Mouse (Mus musculus) common myeloid progenitor, adult 5-6 weeks (primary cell): Measurements from ENCODE around the gene Trabd2b. TPM values are rescaled to one million over a fixed set of nuclear protein-coding genes. Genes with fewer than 3 reads are reported as not detected.

Experiments
- ATAC-seq: replicated peaks from 2 replicates; pipeline ENCODE4 v1.8.0; 2016; ENCODE audit warnings: low read depth, mild to moderate bottlenecking, moderate TSS enrichment, inconsistent platforms; ENCODE audit not compliant: poor library complexity, severe bottlenecking
- total RNA-seq: library from RNA; stranded (forward); fragments of 200-1000, 187-1606 nt; gene quantifications from 2 replicates; pipeline ENCODE4 v1.2.3, GENCODE M21; 2017

Gene Trabd2b
- total RNA-seq, 1 experiment from 2014 or later, result not detected

DNA sequence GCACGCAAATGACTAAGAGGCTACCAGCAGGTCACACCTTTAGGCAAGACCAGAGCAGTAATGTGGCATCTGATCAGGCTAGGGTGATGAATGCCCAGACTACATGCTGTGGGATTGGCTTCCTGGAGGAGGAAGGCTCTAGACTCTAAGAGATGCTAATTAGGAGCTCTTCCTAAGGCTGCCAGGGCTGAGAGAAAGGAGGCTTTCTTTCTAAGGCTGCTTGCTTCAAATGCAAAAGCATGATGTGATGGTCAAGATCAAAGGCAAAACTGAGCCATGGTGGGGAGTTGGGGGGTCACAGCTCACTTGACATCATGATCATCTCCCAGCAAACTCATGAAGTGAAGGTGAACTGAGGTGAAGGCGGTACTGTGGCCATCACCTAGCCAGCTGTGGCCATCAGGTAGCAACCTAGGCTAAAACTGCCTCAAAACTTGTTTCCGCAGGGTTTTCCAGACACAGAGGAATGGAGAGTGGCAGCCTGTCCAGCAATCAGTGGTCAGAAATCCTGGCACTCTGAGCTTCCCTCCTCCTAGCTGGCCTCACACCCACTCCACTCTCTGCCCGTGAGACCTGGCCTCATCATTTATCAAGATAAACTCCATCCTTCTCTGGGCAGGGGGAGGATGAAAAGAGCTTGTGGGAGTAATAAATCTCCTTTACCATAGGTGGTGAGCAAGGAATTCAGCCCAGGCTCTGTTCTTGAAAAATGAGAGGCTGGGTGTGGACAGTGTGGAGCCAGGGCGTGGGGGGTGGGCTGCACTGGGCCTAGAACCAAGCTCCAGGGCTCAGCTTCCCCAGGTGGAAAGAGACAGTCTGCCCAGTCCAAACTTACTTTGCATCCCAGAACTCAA, 117.0 kb downstream of the Trabd2b start:
- no peak for ATAC-seq

DNA sequence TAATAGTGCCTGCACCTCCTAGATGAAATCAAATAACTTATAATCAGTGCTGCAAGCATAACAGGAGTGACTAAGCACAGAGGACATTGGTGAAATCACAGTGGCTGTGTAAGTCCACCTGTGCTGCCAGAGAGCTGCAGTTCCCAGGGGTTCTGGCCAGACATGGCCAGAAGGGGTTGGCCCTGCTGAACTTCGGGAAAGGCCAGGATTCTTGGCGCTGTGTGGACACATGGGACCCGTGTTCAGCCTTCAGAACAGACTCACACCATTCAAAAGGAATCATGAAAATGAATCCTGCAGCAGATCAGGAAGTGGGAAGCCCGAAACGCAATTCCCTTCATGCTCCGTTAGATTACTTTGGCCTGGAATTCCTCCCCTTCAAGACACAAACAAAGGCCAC, 125.1 kb downstream of the Trabd2b start:
- ATAC-seq, result no peak

DNA sequence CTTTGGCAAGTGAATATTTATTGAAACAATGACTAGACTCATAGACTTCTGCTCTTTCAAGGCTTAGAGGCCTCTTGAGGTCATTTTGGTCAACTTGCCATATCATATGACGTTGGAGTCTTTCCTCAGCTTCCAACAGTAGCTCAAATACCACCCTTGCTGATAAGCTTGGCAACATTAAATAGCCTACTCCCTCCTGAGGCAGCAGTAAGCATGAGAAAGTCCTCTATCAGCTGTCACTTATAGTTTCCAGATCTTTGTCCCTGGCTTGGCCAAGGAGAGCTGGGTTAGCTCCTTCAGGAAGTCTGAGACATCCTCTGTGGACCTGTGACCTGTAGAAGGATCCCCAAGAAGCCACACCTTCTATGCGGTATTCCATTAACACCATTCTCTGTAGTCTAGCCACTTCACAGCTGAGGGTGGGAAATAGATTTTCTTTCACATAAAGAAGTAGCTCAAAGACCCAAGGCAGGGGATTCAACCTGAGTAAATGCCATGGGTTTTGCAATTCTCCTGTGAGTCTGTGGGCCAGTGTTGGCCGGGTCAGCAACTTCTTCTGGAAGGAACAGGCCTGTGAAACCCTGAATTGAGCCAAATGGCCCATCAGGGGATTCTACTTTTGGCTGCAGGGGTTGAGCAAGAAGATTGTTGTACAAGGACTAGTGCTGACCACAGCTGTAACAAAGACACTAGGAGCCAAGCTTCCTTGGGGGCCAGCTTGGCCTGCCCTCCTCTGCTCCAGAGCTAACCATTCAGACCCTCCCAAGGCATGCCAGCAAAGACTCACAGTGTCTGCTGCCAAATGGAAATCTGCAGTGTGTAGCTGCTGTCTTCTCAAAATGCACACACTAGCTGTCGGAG, 127.6 kb downstream of the Trabd2b start:
- ATAC-seq, result no peak

DNA sequence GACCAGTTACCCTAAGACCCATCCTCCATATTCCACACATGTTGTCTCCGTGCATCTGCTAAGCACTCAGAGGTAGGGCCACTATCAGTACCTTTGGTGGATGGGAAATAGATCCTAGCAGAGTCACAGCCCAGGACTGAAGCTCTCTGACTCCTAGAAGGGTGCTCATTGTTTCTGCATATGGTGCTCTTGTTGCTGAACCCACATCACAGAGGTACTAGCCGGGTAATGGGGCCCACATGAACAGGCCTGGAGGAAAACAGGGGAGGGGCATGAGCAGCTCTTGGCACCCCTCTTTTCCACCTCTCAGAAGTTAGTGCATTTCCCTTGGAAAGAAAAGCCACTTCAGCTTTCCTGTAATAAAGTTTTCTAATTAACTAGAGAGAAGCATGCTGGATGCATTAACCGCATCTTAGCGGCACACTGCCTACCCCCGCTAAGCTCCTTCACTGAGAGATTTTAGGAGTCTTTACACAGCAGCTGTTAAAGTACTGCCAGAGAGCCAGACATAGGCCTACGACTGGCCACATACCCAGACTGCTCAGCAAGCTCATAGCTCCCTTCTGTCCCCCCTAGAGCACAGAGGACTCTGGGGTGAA, 131.0 kb downstream of the Trabd2b start:
- ATAC-seq, result no peak

DNA sequence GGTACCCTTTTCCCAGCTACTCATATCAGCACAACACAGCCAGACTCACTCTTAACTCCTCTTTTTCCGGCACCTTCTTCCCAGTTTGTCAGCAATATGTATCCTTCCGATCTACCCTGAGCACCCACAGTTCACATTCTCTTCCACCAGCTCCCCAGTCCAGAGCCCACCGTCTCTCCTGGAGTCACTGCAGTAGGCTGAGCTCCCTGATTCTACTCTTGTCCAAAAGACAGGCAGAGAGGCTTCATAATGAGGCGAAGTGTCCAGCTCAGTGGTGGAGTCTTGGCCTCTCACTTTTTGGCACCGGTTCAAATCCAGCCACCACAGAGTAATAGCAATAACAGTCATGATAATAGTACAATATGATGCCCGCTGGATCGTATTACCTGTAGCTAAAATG, 133.5 kb downstream of the Trabd2b start:
- ATAC-seq, result no peak

DNA sequence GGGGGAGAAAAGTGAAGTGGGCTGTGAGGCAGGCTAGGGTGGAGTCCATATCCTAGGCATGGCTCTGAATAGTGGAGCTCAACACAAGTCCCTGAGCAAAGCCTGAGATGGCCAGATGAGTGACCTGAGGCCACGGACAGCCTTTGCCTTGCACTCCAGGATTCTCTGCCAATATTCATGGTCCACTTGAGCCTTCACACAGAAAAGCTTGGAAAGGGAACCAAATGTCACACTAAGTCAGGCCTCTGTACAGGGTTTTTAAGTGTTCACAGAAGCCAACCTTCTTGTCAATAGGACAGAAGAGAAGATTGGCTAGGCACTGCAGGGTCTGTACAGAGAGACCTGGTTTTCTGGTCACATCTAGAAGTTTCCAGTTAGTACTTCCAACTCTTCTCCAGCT, 134.7 kb downstream of the Trabd2b start:
- ATAC-seq, result no peak

DNA sequence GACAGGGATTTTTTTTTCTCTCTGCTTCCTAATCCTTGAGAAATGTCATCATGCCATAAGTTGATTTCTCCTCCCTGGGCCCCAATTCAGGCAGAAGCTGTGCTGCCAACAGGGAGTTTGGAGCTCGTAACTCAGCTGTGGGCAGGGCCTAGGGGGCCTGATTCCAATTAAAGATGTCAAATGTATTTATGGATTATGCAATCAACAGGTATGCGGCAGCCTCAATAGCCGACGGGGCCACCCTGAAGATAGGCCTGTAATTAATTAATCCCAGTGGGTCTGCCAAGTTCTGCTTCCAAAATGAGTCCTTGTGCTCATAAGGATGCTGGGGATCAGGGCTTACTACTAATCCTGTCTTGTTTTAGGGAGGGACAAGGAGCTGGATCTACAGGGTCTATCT, 135.6 kb downstream of the Trabd2b start:
- no peak for ATAC-seq

DNA sequence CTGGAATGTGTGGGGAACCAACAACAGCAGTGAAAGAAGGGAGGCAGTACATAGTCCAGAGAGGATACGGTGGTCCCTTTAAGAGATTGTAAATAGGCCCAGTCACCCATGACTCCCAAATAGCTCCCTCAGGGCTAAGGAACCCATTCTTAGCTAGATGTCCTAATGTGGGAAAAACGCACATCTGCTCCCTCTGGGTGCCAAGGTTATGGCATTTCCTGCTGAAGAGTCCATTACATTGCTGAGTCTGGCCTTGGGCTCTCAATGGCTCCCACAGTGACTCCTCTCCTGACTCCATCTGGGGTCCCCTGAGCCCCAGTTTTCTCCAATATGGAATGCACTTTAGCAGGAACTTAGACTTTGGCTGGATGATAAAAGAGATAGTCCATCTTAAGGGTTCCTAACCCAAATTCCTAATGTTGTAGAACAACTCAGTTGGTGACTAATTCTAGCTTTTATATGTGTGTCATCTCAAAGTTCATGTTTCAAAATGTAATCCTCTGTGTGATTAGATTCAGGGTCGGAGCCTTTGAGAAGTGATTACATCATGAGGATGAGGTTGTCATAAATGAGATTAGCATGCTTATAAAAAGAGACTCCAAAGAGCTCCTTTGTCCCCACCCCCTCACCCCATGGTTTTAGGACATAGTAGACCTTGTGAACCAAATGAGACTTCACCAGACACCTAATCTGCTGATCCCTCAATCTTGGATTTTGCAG, 139.1 kb downstream of the Trabd2b start:
- no peak for ATAC-seq

DNA sequence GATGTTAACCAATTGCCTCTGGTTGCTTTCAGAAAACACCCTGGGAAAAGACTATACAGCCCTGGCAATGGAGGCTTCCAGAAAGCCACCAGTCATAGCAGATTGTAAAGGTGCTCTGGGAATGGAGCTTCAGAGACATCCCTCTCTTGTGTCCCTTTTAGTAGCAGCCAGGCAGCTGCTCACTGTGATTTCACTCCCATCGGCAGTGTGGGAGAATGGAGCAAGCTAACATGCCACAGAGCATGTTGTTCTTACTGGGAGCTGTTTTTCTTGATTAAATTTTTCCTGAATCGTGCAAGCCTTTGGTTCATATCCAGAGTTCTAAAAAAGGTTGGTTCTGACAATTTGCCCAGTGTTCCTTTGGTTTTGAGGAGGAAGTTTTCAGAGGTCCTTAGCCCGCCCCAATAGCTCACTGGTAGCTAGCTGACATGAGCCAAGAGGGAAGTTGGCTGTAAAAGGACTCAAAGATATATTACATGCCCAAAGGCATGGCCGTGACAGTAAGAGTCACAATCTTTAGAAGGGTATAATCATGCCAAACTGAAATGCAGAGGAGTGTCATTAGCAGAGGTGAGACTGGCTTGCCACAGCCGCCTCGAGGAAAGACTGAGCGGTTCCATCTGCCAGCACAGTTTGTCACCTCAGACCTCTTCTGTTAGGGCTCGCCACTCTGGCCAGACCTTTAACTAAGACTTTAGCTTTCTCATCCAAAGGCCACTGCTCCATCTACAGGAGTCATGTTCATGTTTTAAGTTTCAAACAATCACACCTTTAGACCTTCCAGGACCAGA, 141.3 kb downstream of the Trabd2b start:
- no peak for ATAC-seq

DNA sequence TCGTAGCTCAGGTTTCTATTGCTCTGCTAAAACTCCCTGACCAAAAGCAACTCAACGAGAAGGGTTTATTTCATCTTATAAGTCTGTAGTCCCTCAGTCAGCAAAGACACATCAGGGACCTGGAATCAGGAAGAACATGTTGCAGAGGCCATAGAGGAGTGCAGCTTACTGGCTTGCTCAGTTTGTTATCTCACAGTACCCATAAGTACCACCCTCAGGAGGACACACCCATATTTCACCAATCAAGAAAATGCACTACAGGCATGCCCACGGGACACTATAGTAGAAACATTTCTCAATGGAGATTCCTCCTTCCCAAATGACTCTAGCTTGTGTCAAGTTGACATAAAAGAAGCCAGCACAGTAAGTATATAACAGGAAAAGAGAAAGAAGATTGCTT, 143.0 kb downstream of the Trabd2b start:
- no peak for ATAC-seq

DNA sequence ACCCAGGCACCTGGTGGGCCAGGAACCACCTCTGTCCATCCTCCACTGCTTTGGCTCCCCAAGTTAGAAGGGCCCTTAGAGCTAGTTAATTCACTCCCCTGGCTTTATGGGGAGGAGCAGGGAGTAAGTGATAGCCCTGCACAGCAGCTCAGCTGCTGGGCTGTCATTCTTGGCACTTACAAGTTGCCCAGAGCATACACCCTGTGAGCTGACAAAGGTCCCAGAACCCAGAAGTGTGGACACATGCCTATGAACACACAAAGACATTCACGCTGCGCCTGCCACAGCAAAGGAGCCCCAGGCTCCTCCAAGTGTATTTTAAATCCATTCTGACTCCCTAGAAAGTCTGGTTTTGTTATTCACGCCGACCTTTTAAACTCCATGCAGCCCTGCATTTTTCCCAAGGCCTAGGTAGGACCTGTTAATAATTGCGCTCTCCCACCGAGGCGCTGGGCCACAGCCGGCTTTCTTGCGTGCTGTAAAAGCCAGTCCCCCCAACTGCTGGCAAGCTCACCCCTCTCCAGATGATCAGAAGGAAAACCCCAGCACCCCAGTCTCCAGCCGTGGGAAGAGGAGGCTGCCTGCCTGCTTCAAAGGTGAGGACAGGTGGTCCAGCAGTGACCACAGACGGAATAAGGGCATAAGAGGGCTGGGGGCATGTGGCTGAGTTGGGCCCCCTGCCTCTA, 144.1 kb downstream of the Trabd2b start:
- ATAC-seq, result no peak

DNA sequence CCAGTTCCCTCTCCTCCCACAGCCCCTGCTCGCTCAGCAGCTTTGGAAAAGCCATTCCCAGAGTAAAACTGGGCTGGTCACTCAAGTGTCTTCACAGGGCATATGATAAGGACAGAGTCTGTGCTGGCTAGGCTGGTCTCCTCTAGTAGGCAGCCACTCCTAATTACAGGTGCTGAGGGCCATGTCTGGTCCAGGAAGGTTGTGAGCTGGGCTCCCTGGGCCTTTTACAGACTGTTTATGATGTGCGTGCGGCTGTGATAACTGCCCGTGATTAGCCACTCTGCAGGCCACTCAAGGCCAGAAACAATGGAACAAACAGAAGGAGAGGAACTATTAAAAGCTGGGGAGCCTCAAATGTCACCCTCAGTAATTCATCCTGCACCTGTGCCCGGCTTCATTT, 150.4 kb downstream of the Trabd2b start:
- no peak for ATAC-seq

DNA sequence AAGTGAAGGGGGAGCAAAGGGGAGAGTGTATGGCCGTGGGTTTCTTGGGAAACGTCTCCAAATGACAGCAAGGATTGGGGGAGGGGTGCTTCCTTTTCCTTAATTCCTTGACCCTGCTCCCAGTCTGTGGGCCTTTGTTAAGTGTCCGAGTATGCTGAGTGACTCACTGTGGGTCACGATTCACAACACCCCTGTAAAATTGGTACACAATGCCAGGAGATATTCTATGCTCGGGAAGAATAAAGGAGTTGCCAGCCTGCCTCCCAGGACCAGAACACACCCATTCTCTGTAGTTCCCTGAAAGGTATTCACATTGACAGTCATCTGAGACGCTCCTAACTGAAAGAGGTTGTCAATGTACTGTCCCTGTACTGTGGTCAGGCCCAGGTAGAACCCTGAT, 151.2 kb downstream of the Trabd2b start:
- ATAC-seq, result no peak

DNA sequence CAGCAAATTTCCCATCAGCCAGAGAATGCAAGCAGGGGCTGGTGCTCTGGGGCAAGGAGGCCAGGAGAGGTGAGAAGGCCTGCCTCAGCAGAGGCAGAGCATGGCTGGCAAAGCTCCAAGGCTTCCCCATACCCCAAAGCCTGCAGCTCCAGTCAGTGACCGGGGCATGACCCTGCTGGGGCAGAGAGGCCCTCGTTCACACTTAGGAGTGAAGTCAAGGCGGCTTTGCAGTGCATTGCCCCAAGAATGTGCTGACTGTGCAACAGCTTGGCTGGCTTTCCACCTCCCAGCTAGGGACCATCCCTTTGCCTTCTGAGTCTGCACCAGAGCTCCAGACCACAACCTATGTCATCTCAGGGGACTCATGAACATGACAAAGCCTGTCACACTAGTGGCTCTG, 152.0 kb downstream of the Trabd2b start:
- ATAC-seq, result no peak

DNA sequence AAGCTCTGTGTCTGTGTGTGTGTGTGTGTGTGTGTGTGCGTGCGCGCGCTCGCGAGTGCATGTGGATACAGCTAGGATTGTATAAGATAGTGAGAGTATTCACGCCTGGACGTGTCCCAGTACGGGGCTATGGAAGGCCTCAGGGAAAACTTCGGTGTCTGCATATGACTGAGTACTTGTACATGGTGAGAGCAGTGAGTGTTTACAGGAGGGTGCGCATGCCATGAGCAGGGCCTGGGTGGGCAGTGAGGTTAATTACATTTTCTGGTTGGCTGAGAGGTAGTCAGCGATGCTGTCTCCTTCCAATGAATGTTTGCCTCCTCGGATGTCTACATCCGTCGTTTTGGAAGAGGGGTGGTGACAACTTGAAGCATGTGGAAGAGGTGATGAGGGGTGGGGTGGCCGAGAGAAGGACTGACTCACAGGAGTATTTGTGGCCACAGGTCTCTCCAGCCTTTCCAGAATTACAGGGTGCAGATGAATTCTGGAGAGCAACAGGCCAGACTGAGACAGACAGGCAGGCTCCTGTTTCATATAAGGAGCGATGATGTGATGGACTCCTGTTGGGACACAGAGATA, 154.2 kb downstream of the Trabd2b start:
- no peak for ATAC-seq

DNA sequence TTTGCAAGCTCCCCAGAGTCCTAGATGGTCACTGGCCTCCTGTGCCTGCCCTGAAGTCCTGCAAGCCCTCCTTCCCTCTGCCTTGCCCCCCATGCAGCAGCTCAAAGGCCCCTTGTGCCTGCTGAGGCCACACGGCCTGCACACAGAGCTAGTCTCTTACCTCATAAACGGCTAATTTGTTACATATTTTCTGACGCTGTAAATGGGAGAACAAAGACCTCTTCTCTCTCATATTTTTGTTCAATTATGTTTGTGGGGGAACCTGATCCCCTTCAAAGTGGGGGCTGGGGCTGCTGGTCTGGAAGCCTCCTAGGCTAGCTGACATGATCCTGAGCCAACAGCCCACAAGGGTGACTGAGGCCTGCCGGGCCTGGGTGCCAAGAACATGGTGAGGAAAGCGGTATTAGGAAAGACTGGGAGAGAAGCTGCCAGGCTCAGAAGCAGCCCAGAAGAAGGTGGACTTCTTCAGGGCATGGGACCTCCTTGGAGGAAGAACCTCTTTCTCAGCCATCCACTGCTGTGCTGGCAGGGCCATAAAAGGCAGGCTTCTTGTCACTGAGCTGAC, 157.7 kb downstream of the Trabd2b start:
- no peak for ATAC-seq

DNA sequence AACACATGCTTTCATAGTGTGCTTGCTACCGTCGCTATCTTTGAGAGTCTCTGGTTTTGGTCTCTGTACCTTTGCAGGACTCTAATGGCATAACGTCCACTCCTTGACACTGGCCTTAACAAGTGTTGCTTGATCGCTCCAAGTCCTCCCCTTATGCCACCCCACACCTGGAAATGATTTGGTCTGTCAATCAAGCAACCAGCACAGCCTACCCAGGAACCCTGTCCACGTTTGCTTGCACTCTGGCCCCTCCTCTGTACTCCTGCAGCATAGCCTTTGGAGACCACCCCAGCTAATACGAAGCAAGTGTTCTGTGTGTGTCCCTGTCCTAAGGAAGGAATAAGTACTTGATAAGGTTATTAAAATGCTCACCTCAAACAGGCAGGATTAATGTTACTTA, 161.1 kb downstream of the Trabd2b start:
- no peak for ATAC-seq

DNA sequence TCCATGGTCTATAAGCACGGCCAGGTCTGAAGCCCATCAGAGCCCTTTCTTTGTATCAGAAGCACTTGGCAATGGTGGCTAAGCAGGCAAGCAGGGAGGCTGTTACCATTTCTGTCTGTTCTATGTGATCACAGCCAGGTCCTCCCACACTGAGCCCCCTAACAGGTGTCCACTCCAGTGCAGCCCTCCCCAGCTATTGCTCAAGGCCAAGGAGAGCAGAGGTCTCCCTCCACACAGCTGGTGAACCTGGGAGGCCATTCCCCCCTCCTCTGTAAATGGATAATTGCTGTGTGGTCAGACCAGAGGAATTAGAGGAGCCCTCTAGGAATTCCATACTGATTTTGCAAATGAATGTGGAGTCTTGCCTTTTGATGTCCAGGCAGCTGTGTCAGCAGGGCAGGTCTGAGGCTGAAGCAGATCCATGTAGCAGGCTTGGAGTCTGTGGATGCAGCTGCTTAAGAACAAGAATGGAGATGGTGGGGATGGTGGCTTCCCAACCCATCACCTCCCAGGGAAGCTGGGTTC, 161.6 kb downstream of the Trabd2b start:
- ATAC-seq, result no peak
